Mouse (Mus musculus) common myeloid progenitor, adult 5-6 weeks (primary cell): ENCODE measurements around the gene Zfp398. TPM values are rescaled to one million over a fixed set of nuclear protein-coding genes. Genes with fewer than 3 reads are reported as not detected.

Experiments used
- ATAC-seq: replicated peaks from 2 replicates; pipeline ENCODE4 v1.8.0; 2016; ENCODE audit warnings: low read depth, mild to moderate bottlenecking, moderate TSS enrichment, inconsistent platforms; ENCODE audit not compliant: poor library complexity, severe bottlenecking
- total RNA-seq: library from RNA; stranded (forward); fragments of 200-1000, 187-1606 nt; gene quantifications from 2 replicates; pipeline ENCODE4 v1.2.3, GENCODE M21; 2017

Gene Zfp398
- total RNA-seq, 1 experiment from 2014 or later, result 21.8 TPM

GRCm38 (mm10) chr6:47879049-47879716 is 43.7 kb downstream of the Zfp398 start:
- no peak for ATAC-seq

GRCm38 (mm10) chr6:47880166-47880565 is 44.7 kb downstream of the Zfp398 start:
- no peak for ATAC-seq

GRCm38 (mm10) chr6:47888812-47889383 is 53.4 kb downstream of the Zfp398 start:
- peak; percentile 58 for ATAC-seq

DNA sequence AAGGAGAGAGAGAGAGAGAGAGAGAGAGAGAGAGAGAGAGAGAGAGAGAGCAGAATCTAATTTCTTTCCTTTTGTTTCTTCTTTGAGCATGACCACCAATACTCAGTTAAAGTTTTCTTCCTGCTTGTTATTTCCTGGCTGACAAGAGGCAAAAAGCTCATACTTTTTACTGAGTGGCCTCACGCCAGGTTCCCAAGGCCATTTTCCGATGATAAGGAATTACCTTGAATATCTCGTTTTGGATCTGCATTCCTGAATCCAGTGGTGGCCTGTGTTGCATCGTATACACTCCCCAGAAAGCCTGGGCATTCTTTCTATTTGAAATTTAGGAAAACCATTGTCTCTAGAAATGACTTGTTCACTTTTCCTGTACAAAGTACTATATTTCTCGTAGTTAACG is 64.0 kb downstream of the Zfp398 start:
- no peak for ATAC-seq

GRCm38 (mm10) chr6:47903587-47903986 is 68.1 kb downstream of the Zfp398 start:
- no peak for ATAC-seq

- ATAC-seq, result no peak
Measured at GRCm38 (mm10) chr6:47904361-47904760, 68.9 kb downstream of the Zfp398 start.

DNA sequence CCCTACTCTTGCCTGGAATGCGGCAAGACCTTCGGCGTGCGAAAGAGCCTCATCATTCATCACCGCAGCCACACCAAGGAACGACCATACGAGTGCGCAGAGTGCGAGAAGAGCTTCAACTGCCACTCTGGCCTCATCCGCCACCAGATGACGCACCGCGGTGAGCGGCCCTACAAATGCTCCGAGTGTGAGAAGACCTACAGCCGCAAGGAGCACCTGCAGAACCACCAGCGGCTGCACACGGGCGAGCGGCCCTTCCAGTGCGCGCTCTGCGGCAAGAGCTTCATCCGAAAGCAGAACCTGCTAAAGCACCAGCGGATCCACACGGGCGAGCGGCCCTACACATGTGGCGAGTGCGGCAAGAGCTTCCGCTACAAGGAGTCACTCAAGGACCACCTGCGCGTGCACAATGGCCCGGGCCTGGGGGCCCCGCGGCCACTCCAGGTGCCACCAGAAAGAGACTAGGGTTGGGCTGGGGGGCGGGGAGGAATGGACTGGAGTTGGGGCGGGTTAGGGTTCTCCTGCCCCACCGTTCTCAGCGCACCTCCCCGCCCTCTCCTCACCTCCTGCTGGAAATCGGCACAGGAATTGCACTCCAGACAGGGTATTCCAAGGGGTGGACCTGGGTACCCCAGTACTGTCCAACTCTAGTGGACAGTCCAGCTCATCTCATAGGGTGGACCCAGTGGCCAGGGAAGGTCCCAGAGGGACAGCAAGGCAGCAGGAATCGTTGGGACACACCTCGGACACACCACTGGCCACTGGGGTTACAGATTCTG is 69.6 kb downstream of the Zfp398 start:
- ATAC-seq, result no peak

GRCm38 (mm10) chr6:47906326-47906725 is 70.9 kb downstream of the Zfp398 start:
- ATAC-seq, result no peak

DNA sequence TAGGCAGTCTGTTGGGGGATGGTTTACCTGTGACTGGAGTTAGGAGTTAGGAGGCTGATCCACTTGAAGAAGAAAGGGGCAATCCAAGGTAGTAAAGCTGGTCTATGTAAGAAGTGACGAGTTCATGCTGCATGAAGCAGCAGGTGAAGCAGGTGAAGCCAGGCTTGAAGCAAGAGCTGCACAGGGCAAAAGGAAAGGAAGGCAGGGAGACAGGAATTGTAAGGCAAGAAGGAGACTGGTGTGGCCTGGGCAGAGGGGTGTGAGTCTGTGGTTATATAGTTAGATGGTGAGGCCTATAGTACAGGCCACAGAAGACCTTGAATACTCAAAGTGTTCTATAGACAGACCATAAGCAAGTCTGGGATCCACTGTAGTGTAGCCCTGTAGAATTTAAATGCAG is 73.5 kb downstream of the Zfp398 start:
- no peak for ATAC-seq

GRCm38 (mm10) chr6:47911650-47912049 is 76.2 kb downstream of the Zfp398 start:
- ATAC-seq, result peak; percentile 29; the same call in 1 of the 2 replicates

DNA sequence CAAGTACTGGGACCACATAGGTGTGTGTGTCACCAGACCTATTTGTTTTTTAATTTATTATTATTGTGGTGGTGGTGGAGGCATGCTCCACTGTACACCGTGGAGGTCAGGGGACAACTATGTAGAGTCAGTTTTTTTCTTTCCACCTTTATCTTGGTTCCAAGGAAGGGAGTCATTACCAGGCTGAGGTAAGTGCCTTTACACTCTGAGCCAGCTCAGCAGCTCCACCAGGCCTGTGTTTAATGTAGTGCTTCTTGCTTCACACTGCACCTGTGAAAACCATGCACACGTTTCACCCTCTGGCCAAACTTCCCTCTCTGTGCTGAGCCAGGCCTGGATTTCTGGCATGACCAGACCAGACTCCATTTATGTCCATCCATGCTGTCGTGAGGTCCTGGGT is 77.5 kb downstream of the Zfp398 start:
- no peak for ATAC-seq

- no peak for ATAC-seq
Measured at GRCm38 (mm10) chr6:47917051-47917450, 81.6 kb downstream of the Zfp398 start.

DNA sequence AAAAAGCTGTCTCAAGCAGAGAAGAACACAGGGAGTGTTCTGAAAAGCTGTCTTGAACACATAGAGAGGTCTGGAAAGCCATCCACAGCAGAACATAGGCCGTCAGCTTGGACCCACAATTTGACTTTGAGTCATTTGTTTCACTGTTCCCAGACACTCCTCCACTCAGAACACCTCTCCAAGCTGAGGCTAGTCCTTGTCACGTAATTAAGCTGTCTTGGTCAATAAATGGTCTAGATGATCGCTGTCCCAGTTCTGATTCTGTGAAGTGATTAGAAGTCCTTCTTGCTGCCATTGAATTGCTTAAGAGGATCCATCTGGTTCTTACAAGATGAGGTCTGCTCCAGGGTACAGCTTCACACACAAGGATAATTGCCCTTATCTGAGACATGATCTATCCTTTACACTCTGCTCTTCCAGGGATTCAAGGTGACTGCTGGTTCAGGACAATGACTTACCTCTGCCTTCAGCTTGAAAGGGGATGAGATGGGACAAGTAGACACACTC is 83.4 kb downstream of the Zfp398 start:
- ATAC-seq, result no peak

DNA sequence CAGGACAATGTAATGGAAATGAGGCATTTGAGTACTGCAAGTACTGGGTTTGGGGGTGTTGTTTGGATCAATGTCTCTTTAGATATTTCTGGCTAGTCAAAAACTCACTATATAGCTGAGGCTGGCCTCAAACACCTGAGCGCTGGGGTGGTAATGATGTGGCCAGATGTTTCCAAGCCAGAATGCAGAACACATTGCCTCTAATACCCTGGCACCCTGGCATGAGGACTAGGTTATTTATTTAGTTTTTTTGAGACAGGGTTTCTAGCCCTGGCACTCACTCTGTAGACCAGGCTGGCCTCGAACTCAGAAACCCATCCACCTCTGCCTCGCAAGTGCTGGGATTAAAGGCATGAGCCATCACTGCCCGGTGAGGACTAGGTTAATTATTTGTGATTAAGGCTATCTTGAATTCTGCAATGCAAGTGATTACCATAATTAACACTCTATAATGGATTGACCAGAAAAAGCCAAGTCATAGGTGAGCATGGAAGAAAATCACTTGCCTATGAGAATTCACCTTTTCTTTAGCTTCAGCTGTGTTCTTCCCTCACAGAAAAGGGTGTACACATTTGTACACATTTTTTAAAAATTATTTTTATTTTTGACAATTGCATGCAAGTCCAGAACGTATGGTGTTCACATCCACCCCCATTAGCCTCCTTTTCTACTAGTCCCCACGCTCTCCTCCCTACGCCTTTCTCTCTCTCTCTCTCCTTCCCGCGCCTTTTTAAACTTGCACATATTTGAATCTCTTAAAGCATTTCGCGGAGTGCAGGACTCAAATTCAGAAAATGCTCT is 84.4 kb downstream of the Zfp398 start:
- ATAC-seq, result no peak

- ATAC-seq, result peak; percentile 93
Measured at GRCm38 (mm10) chr6:47920447-47921340, 85.2 kb downstream of the Zfp398 start, which contains the start of gene Zfp212. Gene Zfp212, plus strand, starts transcription at chr6:47920476.
